Mouse (Mus musculus): ENCODE measurements around the gene Msantd4.
"Not testable (repeated sequence)": the region's sequence is repeated elsewhere in the genome, so short reads cannot be mapped to it uniquely, and the experiment has no call there.

The Msantd4 gene

DNA sequence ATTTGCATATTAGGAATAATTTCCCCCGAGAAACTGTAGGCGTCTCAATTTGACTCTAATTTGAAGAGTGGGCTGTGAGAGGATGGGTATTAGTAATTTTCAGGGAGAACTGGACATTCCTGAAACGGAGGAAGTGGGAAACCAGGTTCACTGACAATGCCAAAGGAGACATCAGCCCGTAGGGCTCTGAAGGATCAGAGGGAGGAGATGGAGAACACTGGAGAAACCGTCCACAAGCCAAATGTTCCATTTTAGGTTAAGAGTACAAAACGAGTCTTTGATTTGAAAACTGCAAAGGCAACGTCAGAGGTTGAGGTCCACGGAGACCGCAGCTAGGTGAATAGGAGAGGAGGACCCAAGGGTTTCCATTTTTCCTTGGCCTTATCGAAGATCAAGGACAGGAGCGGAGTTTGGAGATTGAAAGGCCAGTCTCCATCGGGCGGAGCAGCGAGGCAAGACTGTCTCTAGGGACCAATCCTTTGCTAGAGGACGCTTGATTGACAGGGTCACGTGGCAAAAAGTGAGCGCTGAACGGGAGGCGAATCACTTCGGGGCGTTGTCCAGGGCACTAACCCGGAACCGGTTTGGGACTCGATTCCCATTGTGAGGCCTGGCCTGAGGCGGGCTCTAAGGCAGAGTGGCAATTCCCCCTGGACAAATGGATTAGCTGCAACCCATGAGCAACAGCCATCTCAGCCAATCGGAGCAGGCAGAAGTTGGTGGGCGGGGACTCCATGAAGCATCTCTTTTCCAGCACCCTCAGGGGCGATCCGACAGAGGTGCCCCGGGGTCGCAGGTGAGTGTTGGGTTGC, at the start of gene Msantd4:
TSS of gene Msantd4 (plus strand) at position 735 of the 812 bp plus-strand sequence.
- peak; percentile 96 for DNase-seq (ENCODE audit: low read depth, low spot score)

DNA sequence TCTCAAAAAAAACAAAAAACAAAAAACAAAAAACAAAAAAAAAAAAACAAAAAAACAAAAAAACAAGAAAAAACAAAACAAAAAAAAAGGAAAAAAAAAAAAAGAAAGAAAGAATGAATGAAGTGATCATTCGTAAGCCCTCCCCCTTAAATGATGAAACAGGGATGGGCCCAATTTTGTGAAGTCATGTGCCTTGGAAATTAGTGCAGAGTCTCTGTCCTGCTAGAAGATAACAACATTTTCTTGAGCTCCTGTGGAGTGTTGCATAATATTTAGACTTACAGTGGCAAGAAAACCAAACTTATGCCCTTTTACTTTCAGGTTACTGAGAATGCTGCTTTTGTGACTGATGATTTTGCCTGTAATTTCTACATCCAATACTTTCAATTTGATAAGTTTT, 23.2 kb upstream of the Msantd4 start:
- no peak for DNase-seq (ENCODE audit: low read depth, low spot score)

DNA sequence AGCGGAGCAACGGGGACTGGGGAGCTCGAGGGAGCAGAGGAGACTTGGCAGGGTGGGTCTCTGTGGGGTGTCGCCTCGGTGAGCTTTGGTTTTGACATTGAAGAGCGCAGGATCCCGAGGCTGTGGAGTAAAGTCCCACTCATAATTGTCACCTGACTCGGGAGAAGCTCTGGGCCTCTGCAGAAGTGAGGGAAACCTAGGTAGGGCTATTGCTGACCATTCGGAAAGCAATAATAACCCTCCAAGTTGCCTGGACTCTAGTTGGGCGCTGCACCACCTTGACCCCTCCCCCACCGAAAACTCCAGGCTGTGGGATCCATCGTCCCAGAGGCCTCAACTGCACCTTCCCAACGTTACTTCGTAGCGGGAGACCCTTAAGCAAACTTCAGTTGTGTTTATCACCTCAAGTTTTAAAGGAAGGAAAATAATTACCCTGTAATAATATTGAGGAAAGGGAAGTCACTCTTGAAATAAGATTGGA, 318 bp downstream of the Msantd4 start:
- DNase-seq (ENCODE audit: low read depth, low spot score) = no peak

DNA sequence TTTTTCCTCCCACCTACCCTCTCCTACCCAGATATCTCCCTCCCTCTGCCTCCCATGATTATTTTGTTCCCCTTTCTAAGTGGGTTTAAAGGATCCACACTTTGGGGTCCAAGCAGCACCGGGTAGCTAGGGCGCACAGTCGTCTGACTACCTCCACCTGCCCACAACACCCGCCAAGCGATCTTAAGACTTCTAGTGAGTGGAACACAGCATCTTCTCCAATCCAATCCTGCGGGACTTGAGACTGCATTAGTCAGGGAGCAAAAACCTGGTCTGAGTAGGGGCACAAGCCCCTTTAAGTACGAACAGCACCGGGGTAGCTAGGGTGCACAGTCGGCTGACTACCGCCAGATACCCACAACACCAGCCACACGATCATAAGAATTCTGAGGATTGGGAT, 24.4 kb downstream of the Msantd4 start:
- not testable (repeated sequence) for DNase-seq (ENCODE audit: low read depth, low spot score)
